Mouse (Mus musculus): ENCODE data around the gene Actrt1. TPM values are rescaled to one million over a fixed set of nuclear protein-coding genes. Genes with fewer than 3 reads are reported as not detected.

Gene Actrt1
- polyA plus RNA-seq (2014; fragmentation: Nextera tagmentation; extraction: Ambion mirVana), result not detected in 2 replicates

DNA sequence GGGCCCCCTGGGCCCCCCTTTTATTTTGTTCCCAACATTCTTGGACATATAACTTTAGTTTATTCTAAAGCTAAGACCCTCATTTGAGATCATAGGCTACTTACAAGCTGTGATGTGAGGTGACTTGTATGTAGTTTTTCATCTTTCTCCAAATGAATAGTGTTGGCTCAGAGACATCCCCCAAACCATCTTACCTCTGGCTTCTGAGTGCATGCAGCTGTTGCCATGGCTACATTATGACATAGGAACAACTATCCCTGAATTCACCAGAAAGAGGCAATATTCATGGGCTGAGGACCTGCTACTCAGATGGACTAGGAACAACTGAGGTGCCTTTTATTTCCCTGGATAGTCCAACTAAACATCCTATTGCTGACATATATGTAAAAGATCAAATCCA is at the start of gene Actrt1:
TSS of gene Actrt1 (plus strand) at position 301 of the 400 bp plus-strand sequence.
- Histone ChIP-seq H3K4me1 (ENCODE audit: insufficient read depth) (no peaks in the 10 kb centered on the region), H3K27ac (ENCODE audit: low read depth) (no peak within 1 kb of the TSS), H3K36me3 (ENCODE audit: insufficient read depth) (no peaks in the 10 kb centered on the region), H3K27me3 (ENCODE audit: insufficient read depth, low read length) (no peaks in the 10 kb centered on the region), H3K9ac (no peak within 1 kb of the TSS), H3K9me3 (ENCODE audit: low read depth, low read length) (no peaks in the 10 kb centered on the region), H3K4me3 (ENCODE audit: low read depth, low read length) (no peak within 1 kb of the TSS), H3K4me2 (no peak within 1 kb of the TSS)
- no peak for TF ChIP-seq CTCF (IDR thresholded peaks at IDR 0.05; ENCODE audit: low read depth)
- ATAC-seq (ENCODE audit: insufficient read depth) (no peak), DNase-seq (no peak)

- H3K9me3 ChIP-seq (ENCODE audit: low read depth, low read length), result no peaks in the 10 kb centered on the region
- no peak overlapping the region for H3K4me3 ChIP-seq (ENCODE audit: low read depth, low read length)
- ATAC-seq (ENCODE audit: insufficient read depth) (no peak), DNase-seq (no peak)
- H3K9ac ChIP-seq, result no peak overlapping the region
- no peaks in the 10 kb centered on the region for H3K4me1 ChIP-seq (ENCODE audit: insufficient read depth)
- no peaks in the 10 kb centered on the region for H3K36me3 ChIP-seq (ENCODE audit: insufficient read depth)
- no peaks in the 10 kb centered on the region for H3K27me3 ChIP-seq (ENCODE audit: insufficient read depth, low read length)
- H3K4me2 ChIP-seq, result no peak overlapping the region
- no peak overlapping the region for H3K27ac ChIP-seq (ENCODE audit: low read depth)
- no peak for TF ChIP-seq CTCF (IDR thresholded peaks at IDR 0.05; ENCODE audit: low read depth)
- 65% methylated on average over 1 of the region's 1 CpGs for WGBS
Measured at GRCm38 (mm10) chrX:46331463-46332115, 2.8 kb downstream of the Actrt1 start.
